Mouse (Mus musculus) kidney, adult 18-20 months (tissue): ENCODE data around the gene Mybpc1.
"Not testable (repeated sequence)": the region's sequence is repeated elsewhere in the genome, so short reads cannot be mapped to it uniquely, and the experiment has no call there.

Experiments
- DNase-seq: peaks from one replicate; pipeline ENCODE4 v3.0.0; 2021

The Mybpc1 gene

DNA sequence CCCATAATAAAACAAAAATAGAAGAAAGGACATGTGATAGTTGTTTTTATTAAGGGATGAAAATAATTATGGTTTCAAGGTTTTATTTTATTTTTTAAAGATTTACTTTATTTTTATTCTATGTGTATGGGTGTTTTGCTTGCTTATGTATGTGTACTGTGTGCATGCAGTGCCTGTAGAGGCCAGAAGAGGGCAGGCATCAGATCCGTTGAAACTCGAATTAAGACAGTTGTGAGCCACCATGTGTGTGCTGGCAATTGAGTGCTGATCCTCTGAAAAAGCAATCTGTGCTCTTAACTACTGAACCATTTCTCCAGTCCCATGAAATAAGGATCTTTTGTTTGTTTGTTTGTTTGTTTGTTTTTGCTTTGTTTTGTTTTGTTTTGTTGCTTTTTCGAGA is 54.7 kb downstream of the Mybpc1 start:
- DNase-seq: no peak

DNA sequence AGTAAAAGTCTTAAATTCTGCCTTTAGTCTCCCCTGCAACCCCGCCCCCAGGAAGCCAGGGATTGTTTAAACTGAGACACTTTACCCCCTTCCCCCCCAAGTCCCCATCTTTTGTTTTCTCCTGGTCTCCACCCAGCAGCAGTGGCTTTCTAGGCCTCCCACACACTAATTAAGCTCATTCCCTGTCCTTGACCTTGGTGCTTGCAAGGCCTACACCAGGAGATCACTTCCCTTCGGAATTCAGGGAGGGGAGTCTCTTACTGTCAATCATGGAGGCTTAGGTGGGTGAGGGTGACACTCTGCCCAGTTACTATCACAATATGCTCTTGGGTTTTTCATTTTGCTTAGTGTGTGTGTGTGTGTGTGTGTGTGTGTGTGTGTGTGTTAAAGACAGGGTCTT is 57.3 kb downstream of the Mybpc1 start:
- no peak for DNase-seq

DNA sequence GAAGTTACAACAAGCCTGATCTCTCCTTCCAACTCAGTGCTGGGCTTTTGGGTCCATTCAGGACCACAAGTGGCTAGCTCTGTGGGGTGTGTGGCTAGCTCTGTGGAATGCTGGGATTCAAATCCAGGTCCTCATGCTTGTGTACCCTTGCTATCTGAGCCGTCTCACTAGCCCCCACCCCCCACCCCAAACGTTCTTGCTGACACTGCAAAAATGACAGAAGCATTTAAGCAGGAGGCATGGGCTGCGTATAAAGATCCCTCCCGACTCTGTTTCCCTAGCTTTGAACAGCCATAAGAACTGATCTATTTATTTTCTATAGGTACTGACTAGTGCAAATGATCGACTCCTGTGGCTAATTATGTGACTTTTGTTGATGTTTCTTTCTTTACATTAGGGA is 74.3 kb downstream of the Mybpc1 start:
- DNase-seq: no peak

DNA sequence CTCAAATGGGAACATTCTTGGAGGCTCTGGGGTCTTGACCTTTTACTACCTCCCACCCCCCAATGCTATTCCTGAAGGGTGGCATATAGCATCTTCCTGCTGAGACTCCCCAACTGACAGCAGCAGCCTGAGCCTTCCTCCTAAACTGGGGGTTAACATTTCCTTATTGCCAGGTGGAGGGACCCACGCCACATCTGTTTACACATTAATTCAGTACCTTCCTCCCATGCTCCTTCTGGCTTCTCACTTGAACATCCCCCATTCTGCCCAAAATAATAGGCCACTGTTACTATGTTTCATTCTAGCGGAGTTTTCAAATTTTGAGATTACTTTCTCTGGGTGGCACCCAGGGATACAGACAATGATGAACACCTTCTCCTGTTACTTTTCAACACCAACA is 80.9 kb downstream of the Mybpc1 start:
- DNase-seq: no peak

DNA sequence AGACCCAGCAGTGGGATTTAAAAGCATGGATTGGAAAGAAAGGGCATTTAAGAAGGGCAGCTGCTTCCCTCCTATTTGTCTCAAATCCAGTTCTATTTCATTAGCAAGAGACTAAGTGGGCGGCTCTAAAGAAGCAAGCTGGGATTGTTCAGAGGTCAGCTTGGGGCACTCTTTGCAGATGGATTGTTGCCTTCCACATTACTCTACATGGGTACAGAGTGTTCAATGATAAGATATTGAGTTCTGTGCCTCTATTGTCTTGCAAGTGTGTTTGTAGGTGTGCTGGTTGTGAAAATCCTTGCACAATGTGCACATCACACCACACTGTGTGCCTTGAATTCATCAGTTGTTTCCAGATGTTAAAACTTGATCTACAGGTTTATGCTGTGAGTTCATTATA is 81.7 kb downstream of the Mybpc1 start:
- no peak for DNase-seq

DNA sequence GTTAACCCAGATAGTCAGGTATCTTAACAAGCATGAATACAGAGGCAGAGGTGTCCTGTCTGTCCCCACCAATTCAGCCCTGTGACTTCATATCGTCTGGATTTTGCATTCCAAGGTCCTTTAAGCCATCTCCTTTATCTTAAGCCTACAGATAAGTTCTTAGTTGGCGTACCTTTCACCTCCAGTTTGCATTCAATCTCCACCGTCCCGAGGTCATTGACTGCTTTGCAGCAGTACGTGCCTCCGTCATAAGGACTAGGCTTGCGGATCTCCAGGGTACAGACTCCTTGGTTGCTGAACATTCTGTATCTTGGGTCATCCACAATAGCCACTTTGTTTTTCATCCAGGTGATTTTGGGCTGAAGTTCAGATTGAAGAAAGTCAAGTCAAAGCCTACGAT is 82.2 kb downstream of the Mybpc1 start:
- DNase-seq: no peak

DNA sequence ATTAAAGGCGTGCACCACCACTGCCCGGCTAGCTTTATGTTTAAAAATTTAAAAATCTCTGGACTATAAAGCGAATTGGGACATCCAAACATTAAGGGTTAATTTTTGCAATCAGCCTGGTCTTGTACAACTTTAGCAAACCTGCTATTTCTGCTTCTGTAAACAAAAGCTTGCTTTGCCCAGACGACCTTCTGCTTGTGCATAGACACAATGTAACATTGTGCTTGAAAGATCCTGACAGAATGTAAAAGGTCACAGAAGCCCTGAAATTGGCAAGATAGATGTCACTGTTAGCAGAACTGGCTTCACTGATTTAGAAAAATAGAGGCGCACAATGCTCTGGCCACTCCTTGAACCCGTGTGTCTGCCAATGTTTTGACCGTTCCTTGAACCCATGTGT is 89.9 kb downstream of the Mybpc1 start:
- DNase-seq: not testable (repeated sequence)

DNA sequence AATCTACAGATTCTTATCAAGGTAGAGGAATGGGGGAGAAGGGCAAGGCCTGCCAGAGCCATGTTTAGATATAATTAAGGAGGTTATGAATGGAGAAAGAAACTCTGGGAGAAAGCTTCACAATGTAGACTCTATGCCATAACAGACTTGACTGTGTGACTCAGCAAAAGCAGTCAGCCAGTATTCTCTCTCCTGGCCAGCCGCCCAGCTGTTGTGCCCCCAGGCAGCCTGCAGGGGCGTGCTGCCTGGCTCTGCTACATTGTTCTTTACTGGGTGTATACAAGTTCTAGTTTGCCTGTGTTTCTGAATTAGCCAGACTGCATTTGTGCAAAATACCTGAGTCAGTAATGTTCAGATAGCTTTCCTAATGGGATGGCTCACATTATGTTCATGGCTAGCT is 90.5 kb downstream of the Mybpc1 start:
- peak; percentile 85 for DNase-seq

DNA sequence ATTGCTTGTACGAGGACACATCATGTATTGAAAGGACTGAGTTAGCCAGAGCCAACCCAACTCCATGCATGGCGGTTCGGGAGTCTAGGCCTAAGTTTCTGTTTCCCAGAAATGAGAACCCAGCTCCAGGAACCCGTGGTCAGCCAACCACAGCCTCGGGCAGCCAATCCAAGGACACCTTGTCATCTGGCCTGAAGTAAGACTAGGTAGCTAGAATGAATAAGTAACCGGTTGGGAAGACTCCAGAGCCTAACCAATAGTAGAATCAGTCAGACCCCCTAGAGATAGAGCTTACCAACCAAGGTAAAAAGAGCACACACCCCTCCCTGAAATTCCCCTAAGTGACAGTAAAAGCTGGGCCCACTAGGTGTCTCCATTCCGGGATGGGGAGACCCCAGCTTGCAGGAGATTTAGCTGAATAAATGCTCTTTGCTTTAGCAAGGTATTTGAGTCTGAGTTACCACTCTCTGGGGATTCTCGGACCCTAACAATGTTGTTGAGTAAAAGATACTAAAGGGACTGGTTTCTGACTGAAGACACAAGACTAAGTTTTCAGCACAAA is 91.3 kb downstream of the Mybpc1 start:
- peak; percentile 74 for DNase-seq

DNA sequence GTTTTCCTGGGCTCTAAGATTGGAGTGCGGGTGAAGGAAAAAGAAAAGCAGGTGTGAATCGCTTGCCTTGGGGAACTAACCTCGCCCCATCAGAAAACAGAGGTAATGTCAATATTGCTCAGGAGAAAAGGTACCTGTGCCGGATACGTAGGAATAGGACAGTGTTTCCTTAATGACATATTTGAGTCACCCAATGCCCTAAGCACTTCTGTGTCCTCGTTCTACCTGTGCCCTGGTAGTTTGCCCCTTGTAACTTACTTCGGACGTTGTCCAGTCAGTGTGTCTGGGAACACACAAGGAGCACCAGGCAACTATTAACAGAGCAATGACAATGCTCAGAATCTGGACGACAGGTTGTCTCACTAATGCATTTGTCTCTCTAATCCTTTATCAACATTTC is 93.6 kb downstream of the Mybpc1 start:
- DNase-seq: peak; percentile 57

DNA sequence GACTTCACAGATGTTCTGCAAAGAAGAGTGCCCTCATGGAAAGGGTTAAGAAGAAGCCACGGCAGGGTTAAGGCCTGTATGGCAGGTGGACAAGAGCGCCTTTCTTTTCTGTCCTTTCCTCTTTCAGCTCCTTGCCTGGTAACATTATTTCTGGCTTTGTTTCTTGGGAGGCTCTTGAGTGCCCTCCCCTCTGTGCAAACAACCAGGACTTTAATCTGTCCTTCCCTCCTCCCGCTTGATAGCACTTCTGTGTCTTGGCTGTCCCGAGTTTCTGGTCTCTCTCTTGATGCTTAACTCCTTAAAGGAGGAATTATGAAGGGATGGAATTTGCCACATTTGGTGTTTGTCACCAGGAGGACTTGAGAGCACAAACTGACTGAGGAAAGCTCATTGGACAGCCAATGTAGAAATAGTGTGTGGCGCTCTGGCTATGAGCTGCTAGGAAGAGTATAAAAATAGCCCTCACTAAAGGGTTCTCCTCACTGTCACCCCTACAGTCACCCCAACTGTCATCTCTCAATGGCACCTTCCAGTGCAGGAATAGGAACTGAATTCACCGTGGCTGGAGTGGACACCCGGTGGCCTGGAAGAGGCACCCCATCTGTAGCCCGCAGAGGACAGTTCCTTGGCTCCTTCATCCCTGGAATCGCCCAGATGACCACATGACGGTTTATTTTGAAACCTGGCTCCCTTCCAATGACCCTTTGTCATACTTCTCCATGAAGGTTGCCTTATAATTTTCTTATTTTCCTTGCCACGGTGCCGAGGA is 94.3 kb downstream of the Mybpc1 start:
- peak; percentile 74 for DNase-seq

DNA sequence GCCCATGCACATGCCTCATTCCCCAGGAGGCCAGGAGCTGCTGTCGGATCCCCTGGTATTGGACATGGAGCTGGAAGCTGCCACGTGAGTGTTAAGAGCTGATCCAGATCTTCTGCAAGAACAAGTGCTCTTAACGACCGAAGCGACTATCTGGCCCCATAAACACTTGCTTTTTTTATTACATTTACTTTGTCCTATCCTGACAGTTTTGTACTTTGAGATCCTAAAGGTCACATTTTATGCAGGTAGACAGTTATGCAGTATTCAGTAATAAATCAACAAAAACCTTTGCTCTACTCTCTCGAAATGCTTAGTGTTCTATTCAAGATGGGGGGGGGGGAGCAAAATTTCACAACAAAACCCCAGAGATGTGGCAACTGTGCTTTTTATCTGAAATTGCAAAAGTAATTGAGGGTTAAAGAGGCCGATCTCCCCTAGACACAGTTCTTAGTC is 97.2 kb downstream of the Mybpc1 start:
- no peak for DNase-seq

DNA sequence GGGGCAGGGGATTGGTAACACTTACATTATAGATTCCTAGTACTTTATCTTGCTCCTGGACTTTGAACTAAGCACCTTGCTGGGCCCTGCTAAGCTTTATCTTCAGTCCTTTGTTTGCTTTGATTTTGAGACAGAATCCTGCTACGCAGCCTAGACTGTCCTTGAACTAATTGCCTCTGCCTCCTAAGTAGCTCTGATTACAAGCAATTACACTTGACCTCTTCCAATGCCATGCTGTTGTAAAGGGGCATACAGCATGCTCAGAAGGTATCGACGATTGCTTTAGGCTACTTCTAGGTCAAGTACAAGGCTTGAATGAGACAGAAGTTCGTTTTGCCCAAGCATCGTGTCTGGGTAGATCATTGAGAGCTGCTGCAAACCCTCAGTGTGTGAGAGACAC is 99.7 kb downstream of the Mybpc1 start:
- no peak for DNase-seq

DNA sequence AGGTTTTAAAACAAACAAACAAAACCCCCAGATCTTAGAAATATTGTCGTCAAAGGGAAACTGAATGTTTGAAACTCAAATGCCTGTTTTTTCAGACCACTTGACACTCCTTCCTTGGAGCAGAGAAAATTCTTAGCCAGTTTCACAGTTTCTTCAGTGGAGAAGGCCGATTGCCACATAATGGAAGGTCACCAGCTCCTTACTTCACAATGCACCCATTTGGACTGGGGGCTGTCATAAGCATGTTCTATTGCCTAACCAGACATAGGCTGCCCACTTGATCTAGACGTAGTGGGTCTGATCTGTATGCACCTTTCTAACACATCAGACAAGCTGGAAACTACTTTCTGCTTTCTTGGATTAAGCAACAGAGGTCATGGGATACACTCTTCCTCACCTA is 100.5 kb downstream of the Mybpc1 start:
- DNase-seq: no peak

DNA sequence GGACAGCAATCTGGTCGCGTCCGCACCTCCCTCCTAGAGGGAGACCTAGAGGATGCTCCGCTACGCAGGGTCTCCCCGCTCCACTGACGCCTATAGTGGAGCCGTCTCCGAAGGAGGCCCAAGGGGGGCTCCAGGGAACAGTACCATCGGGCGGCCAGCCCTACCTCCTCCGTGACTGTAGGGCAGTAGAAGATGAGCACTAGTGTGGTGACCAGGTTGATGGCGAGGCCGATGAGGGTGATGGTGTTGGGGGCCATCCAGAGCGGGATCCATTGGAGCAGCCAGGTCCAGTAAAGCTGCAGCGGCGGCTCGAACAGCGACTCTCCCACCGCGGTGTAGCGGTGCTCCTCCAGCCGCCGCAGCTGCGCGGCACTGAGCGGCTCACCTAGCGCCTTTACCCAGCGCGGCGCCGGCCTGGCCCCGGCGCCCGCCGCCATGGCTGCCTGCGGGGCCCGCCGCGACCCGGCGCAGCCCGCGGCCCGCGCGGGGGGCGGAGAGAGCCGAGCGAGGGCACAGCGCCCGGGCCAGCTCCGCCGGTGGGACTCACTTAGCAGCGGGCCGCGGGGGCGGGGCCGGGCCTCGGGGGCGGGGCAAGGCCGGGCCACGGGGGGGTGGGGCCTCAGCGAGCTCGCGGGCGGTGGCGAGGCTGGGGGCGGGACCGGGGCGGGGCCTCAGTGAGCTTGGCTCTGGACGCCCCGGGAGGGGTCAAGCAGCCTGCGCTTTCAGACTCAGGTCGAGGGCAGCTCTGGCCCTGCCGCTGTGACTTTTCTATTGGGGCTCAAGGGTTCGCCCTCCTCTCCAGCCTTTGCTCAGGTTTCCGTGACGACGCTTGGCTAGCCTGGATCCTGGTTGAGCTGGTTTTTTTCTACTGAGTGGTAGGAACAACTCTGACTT is 101.3 kb downstream of the Mybpc1 start, which contains the start of gene Chpt1:
TSS of gene Chpt1 (minus strand) at position 653 of the 894 bp plus-strand sequence.
- peak; percentile 86 for DNase-seq

DNA sequence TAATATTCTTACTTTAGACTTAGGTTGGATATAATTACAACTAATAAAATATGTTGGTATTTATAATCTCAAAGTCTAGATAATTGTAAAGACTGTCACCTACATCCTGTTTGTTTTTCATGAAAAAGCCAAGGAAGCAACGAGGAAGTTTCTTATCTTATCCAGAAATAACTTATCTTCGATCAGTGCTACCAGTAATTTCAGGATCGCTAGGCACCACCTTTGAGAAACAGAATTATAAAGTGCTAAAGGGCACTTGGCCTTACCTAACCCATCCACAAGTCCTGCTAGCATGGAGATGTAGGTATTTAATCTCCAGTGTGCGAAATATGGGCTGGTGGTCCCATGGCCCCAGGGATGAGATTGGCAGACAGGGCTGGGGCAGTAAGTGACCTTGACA is 102.0 kb downstream of the Mybpc1 start:
- DNase-seq: no peak

DNA sequence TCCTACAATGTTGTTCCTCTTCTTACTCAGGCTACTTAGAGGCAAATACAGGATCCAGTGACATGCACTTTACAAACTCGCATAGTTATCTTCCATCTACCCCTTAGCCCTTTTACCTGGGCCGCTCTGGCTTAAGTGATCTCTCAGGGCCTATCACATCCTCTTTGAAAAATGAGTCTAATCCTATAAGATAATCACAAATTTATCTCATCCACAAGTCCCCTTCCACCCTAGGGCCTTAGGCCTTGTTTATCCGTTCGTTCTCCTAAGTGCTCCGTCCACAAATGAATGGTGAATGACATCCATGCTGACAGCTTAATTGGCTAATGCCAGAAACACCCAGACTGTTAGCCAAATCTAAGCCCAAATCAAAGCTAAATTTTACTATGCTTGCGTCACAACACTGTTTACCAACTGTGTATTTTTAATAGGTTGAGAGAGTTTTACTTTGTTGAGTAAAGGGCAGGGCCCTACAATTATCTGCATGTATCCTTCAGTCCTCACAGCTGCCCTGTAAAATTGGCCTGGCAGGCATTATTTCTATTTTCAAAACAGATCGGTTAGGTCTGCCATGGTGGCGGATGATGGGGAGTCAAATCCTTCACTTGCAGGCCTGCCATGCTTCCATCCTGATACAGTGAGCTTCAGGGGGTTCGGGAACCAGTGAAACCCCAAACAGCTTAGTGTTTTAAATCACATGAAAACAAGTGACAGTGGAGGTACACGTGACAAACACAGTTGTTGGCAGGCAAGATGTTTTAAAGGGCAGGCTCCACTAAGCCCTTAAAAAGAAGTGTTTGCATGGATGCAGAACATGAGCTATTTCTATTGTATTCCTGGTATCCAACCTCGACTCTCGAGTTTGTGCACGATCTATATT is 102.8 kb downstream of the Mybpc1 start:
- DNase-seq: peak; percentile 44

DNA sequence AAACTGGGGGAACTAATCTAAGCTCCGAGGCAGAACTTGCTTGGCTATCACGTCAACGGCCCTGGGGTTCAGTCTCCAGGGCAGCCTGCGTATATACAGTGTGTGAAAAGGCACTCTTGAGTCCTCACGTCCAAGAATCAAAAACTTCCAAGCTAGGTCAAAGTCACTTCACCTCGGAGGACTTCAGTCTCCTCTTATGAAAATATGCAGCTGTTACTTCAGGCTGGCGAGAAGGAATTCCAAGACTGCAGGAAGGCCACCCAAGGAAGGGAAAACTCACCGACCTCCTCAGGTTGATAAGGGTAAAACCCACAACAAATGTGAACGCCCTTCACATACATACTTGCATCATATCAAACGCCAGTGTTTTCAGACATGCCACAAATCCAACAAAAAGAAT is 103.6 kb downstream of the Mybpc1 start:
- DNase-seq: no peak

DNA sequence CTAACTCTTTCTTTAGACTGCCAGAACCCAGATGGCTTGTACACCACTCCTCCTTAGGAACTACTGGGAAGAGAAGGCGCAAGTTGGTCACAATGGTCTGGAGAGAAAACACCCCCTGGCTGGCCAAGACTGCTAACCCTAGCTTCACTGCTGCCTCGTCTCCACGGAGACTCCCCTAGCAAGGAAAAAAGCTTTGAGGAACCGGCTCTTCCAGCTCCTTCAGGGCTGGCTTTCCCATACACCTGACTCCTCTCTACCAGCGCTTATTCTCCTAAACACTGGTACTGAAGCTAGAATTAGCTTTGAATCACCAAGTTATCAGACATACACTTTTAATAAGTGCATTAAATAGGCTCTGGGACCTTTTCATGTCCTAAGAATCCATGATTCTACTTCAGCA is 105.0 kb downstream of the Mybpc1 start:
- DNase-seq: no peak

DNA sequence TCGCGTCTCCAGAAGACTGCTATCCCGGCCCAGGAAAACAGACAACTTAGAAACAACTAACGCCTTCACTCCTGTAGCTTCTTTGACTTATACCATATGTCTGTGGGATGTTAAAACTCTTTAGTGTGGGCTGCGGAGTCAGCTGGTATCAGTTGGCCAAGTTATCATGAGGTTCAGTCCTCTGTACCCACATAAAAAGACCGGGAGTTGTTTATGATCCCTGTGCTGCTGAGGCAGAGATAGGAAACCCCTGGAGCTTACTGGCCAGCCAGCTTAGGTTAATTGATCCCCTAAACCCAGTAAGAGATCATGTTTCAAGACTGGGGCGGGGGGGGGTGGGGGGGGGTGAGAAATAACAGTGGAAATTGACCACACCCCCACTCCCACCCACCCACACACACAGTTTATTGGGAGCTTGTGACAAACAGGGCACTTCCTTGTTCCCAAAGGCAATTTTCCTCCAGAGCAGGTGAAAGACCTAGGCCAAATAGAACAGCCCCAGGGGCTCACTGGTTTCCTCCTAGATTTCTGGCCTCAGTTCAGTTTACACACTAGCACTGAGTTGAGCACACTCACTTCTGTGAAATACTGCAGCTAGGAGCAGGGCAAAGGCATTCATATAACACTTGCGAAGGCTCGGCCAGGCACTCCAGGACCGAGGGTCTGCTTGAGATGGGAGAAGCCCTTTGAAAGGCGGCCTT is 107.9 kb downstream of the Mybpc1 start:
- no peak for DNase-seq

DNA sequence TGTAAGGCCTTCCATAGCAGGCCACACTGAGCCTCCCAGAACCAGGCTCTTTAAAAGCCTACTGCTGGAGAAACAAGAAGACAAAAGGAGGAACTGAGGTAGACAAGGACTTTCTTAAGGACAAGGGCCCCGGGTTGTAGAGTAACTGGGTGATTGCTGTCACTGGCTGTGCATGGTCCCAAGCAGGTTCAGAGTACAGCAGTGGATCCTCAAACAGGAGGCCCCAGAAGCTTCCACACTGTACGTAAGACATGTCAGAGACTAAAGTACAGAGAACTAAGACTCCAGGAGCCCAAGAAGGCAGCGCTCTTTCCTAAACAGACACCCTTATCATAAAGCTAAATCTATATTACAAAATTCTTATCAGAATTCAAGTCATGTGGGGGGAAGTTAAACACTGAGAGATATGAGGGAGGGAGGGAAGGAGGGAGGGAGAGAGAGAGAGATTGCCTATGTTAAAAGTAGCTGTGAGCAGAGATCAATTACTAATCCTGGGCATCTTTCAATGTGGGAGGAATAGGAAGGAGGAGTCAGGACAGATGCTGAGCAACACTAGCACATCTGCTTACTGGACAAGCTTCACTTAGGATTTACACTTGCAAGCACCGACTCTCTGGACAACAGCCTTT is 109.9 kb downstream of the Mybpc1 start:
- DNase-seq: no peak

DNA sequence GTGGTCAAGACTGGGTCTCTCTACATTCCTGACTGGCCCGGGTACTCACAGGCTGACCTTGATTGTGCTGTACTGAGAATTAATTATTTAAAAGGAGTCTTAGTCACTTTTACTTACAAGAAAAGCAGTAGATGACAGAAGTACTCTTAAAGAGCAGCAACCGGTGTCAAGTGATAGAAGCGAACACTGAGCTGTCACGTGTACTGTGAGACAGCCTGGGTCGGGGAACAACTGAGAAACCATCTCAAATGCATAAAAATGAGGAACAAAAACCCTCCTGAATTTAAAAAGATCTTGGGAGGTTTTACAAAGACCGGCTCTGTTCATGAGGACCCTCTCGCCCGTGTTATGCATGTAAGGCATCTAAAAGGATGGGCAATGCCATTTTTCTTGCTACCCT is 112.3 kb downstream of the Mybpc1 start:
- DNase-seq: no peak
